Mouse (Mus musculus) heart, embryonic 16.5 days (tissue): ENCODE results near the gene Mep1a. TPM values are rescaled to one million over a fixed set of nuclear protein-coding genes. Genes with fewer than 3 reads are reported as not detected.
A peak's percentile ranks its signal among the peaks of the same experiment; 100 is the strongest.

Experiments
- ATAC-seq: fragments of 200-750 bp; cut with Nextera tagmentation; replicated peaks from 2 replicates; pipeline ENCODE4 v1.8.0; 2017; ENCODE audit warnings: moderate number of reproducible peaks; ENCODE audit not compliant: insufficient read depth, low FRiP score; ENCODE audit errors: extremely low read depth
- H3K27ac ChIP-seq: fragments of 300-500 bp; sonication (generic); 2 replicates; pipeline ENCODE4 v1.5.1; 2014; ENCODE audit warnings: mild to moderate bottlenecking, low read length, control low read depth, moderate library complexity
- H3K27me3 ChIP-seq: fragments of 300-500 bp; sonication (generic); 2 replicates; pipeline ENCODE4 v1.6.1; 2014; ENCODE audit warnings: low read length, mixed read lengths; ENCODE audit not compliant: control insufficient read depth, insufficient read depth
- H3K36me3 ChIP-seq: fragments of 300-500 bp; sonication (generic); 2 replicates; pipeline ENCODE4 v1.6.1; 2014; ENCODE audit not compliant: control insufficient read depth, insufficient read depth
- H3K4me1 ChIP-seq: fragments of 300-500 bp; sonication (generic); 2 replicates; pipeline ENCODE4 v1.6.1; 2014; ENCODE audit warnings: low read length, mixed read lengths; ENCODE audit not compliant: control insufficient read depth, insufficient read depth
- H3K4me2 ChIP-seq: fragments of 300-500 bp; sonication (generic); 2 replicates; pipeline ENCODE4 v1.6.1; 2014; ENCODE audit warnings: low read depth, mild to moderate bottlenecking, control low read depth, low read length
- H3K4me3 ChIP-seq: fragments of 300-500 bp; sonication (generic); 2 replicates; pipeline ENCODE4 v1.5.1; 2014; ENCODE audit warnings: mild to moderate bottlenecking, control low read depth, low read length
- H3K9ac ChIP-seq: fragments of 300-500 bp; sonication (generic); 2 replicates; pipeline ENCODE4 v1.6.1; 2014; ENCODE audit warnings: low read length, control low read depth
- H3K9me3 ChIP-seq: fragments of 300-500 bp; sonication (generic); replicated peaks from 2 replicates; pipeline ENCODE4 v1.6.1; 2016; ENCODE audit warnings: low read length; ENCODE audit not compliant: control insufficient read depth
- WGBS: fragments of 180-500 bp; shearing (Covaris S2); extraction: QIAGEN DNeasy Blood & Tissue Kit; methylation state at CpG from one replicate; pipeline ENCODE4 v1.1.7; 2014; 5-methylcytosine and 5-hydroxymethylcytosine counted together
- polyA plus RNA-seq: library from polyadenylated mRNA; unstranded; fragments of >200 nt; fragmentation: Nextera tagmentation; extraction: Ambion mirVana; gene quantifications from 2 replicates; pipeline ENCODE4 v1.2.1, GENCODE M21; 2015

Mep1a gene
- polyA plus RNA-seq, 1 experiment from 2014 or later, result 1.2 TPM

- 66% methylated on average over 12 of the region's 12 CpGs for WGBS
- no peak overlapping the region for H3K4me2 ChIP-seq
- no peak for ATAC-seq
Measured at GRCm38 (mm10) chr17:43459737-43460230, 42.8 kb downstream of the Mep1a start.

GRCm38 (mm10) chr17:43458598-43458997, 44.0 kb downstream of the Mep1a start:
- no peak overlapping the region for H3K4me3 ChIP-seq
- 12% methylated on average over 9 of the region's 9 CpGs for WGBS
- no peaks in the 10 kb centered on the region for H3K27me3 ChIP-seq
- H3K36me3 ChIP-seq, result no peaks in the 10 kb centered on the region
- H3K4me2 ChIP-seq, result 0 out of 2 replicates have a peak overlapping the region, but pooled peaks have one; percentile 2
- ATAC-seq, result peak; percentile 21; the same call in 1 of the 2 replicates
- H3K27ac ChIP-seq, result no peak overlapping the region
- H3K9me3 ChIP-seq, result no peaks in the 10 kb centered on the region
- no peak overlapping the region for H3K9ac ChIP-seq
- H3K4me1 ChIP-seq, result peaks cover 12% of the 10 kb centered on the region

More at GRCm38 (mm10) chr17:43459737-43460230, 42.8 kb downstream of the Mep1a start:
- no peak overlapping the region for H3K4me3 ChIP-seq
- no peaks in the 10 kb centered on the region for H3K36me3 ChIP-seq
- H3K4me1 ChIP-seq, result peaks cover 12% of the 10 kb centered on the region
- no peak overlapping the region for H3K9ac ChIP-seq
- H3K9me3 ChIP-seq, result no peaks in the 10 kb centered on the region
- no peaks in the 10 kb centered on the region for H3K27me3 ChIP-seq
- peak overlapping the region; percentile 28; the same call in 1 of the 2 replicates for H3K27ac ChIP-seq

- 33% methylated on average over 1 of the region's 1 CpGs for WGBS
- no peak overlapping the region for H3K4me3 ChIP-seq
- no peaks in the 10 kb centered on the region for H3K4me1 ChIP-seq
Measured at GRCm38 (mm10) chr17:43451216-43451615, 51.4 kb downstream of the Mep1a start.

GRCm38 (mm10) chr17:43434485-43434884, 68.1 kb downstream of the Mep1a start:
- Histone ChIP-seq H3K27ac (no peak overlapping the region), H3K9me3 (no peaks in the 10 kb centered on the region), H3K27me3 (no peaks in the 10 kb centered on the region), H3K4me2 (no peak overlapping the region), H3K4me3 (no peak overlapping the region), H3K4me1 (no peaks in the 10 kb centered on the region), H3K36me3 (0 out of 2 replicates have a peak, but pooled peaks cover 2% of the 10 kb centered on the region), H3K9ac (no peak overlapping the region)
- 66% methylated on average over 8 of the region's 8 CpGs for WGBS
- peak; percentile 63; the same call in 1 of the 2 replicates for ATAC-seq

More at GRCm38 (mm10) chr17:43451216-43451615, 51.4 kb downstream of the Mep1a start:
- no peak overlapping the region for H3K4me2 ChIP-seq
- H3K9ac ChIP-seq, result no peak overlapping the region
- no peak overlapping the region for H3K27ac ChIP-seq
- no peaks in the 10 kb centered on the region for H3K27me3 ChIP-seq
- ATAC-seq, result no peak
- H3K36me3 ChIP-seq, result peaks cover 4% of the 10 kb centered on the region; the same call in 1 of the 2 replicates
- H3K9me3 ChIP-seq, result no peaks in the 10 kb centered on the region

GRCm38 (mm10) chr17:43431692-43432091, 70.9 kb downstream of the Mep1a start:
- H3K9me3 ChIP-seq, result no peaks in the 10 kb centered on the region
- ATAC-seq, result no peak
- H3K4me1 ChIP-seq, result no peaks in the 10 kb centered on the region
- no peaks in the 10 kb centered on the region for H3K27me3 ChIP-seq
- H3K36me3 ChIP-seq, result no peaks in the 10 kb centered on the region
- H3K4me3 ChIP-seq, result no peak overlapping the region
- H3K4me2 ChIP-seq, result no peak overlapping the region
- H3K9ac ChIP-seq, result no peak overlapping the region
- no peak overlapping the region for H3K27ac ChIP-seq
- WGBS, result 39% methylated on average over 5 of the region's 5 CpGs

Other genes with a start within 250 kb of the Mep1a start
- not detected in 2 replicates for gene Adgrf1, start 232.5 kb downstream of the Mep1a start, polyA plus RNA-seq
- 21.5 and 26.3 TPM in 2 replicates for gene Adgrf5, start 142.4 kb downstream of the Mep1a start, polyA plus RNA-seq
- gene Ankrd66, start 40.8 kb upstream of the Mep1a start, polyA plus RNA-seq, result 0.30 TPM in 1 of 2 replicates, not detected in the other
- 12.1 and 17.4 TPM in 2 replicates for gene Pla2g7, start 65.3 kb upstream of the Mep1a start, polyA plus RNA-seq
- gene Tdrd6, start 127.5 kb upstream of the Mep1a start, polyA plus RNA-seq, result 0.03 TPM in 1 of 2 replicates, not detected in the other
- gene Slc25a27, start 164.4 kb upstream of the Mep1a start, polyA plus RNA-seq, result 18.7 and 20.7 TPM in 2 replicates
- gene Cyp39a1, start 164.6 kb upstream of the Mep1a start, polyA plus RNA-seq, result 60.6 and 63.7 TPM in 2 replicates